8 mouse cellular contexts compared by ENCODE assay signal in genomic region chr10:81575695-81576094, GRCm38 (mm10). TPM values are rescaled to one million over a fixed set of nuclear protein-coding genes. Genes with fewer than 3 reads are reported as not detected.
DNase-seq lines count a peak whose midpoint lies in the region; ATAC-seq and TF ChIP-seq lines count a peak whose summit lies in the region.

No protein-coding gene starts in this region.

- TF ChIP-seq CTCF in layer of hippocampus, adult 2 months (conservative IDR thresholded peaks at IDR 0.05), result no peak

- H3K9me3 ChIP-seq in hindbrain, embryonic 12.5 days (replicated peaks), result no peaks in the 10 kb centered on the region
- H3K9me3 ChIP-seq in liver, embryonic 11.5 days (ENCODE audit: control insufficient read depth, low read length), result no peaks in the 10 kb centered on the region
- no peaks in the 10 kb centered on the region for H3K9me3 ChIP-seq in stomach, embryonic 14.5 days (ENCODE audit: control insufficient read depth, low read depth, low read length)

- no peaks in the 10 kb centered on the region for H3K36me3 ChIP-seq in hindbrain, embryonic 12.5 days
- H3K36me3 ChIP-seq in liver, embryonic 11.5 days (ENCODE audit: control insufficient read depth, insufficient read depth, low read length), result no peaks in the 10 kb centered on the region
- H3K36me3 ChIP-seq in stomach, embryonic 14.5 days (ENCODE audit: control insufficient read depth, insufficient read depth, low read length), result no peaks in the 10 kb centered on the region

- ATAC-seq in hindbrain, embryonic 12.5 days (ENCODE audit: low FRiP score), result no peak
- no peak for ATAC-seq in liver, embryonic 11.5 days (replicated peaks; ENCODE audit: low FRiP score)
- ATAC-seq in stomach, embryonic 14.5 days (ENCODE audit: insufficient number of reproducible peaks, insufficient read depth, low FRiP score, low read depth), result no peak

- H3K4me2 ChIP-seq in hindbrain, embryonic 12.5 days (replicated peaks), result peak overlapping the region; percentile 77
- peak overlapping the region; percentile 80 for H3K4me2 ChIP-seq in liver, embryonic 11.5 days
- H3K4me2 ChIP-seq in stomach, embryonic 14.5 days (replicated peaks; ENCODE audit: low read depth, low read length), result peak overlapping the region; percentile 89

- peaks cover 47% of the 10 kb centered on the region for H3K4me1 ChIP-seq in hindbrain, embryonic 12.5 days
- peaks cover 44% of the 10 kb centered on the region for H3K4me1 ChIP-seq in liver, embryonic 11.5 days (replicated peaks; ENCODE audit: control insufficient read depth, insufficient read depth, low read length)
- H3K4me1 ChIP-seq in stomach, embryonic 14.5 days (ENCODE audit: control insufficient read depth, insufficient read depth, low read length), result peaks cover 25% of the 10 kb centered on the region

- DNase-seq in layer of hippocampus, adult 2 months (ENCODE audit: low spot score in 2 of 2), result no peak
- no peak for DNase-seq in layer of hippocampus, adult 9-10 months (ENCODE audit: low spot score)
- peak; percentile 69 for DNase-seq in cerebellum, adult 8-10 months
- no peak for DNase-seq in liver, embryonic 11.5 days (ENCODE audit: low spot score)
- no peak for DNase-seq in layer of hippocampus, postnatal 25 days (ENCODE audit: extremely low spot score in 1 of 2, low spot score in 1 of 2)
- no peak for DNase-seq in urinary bladder, postnatal 36 days (ENCODE audit: low spot score in 2 of 2)

- H3K4me3 ChIP-seq in layer of hippocampus, adult 2 months, result peak overlapping the region; percentile 88
- peak overlapping the region; percentile 51 for H3K4me3 ChIP-seq in hindbrain, embryonic 12.5 days
- peak overlapping the region; percentile 46 for H3K4me3 ChIP-seq in liver, embryonic 11.5 days (ENCODE audit: low read depth, low read length)
- H3K4me3 ChIP-seq in stomach, embryonic 14.5 days (ENCODE audit: low read depth, low read length), result peak overlapping the region; percentile 60

- H3K27ac ChIP-seq in layer of hippocampus, adult 2 months, result peak overlapping the region; percentile 85; the same call in 1 of the 2 replicates
- H3K27ac ChIP-seq in hindbrain, embryonic 12.5 days, result peak overlapping the region; percentile 48; the same call in 1 of the 2 replicates
- no peak overlapping the region for H3K27ac ChIP-seq in liver, embryonic 11.5 days (ENCODE audit: low read depth, low read length)
- H3K27ac ChIP-seq in stomach, embryonic 14.5 days (ENCODE audit: low read length), result peak overlapping the region; percentile 27; the same call in 1 of the 2 replicates

- peaks cover 83% of the 10 kb centered on the region for H3K27me3 ChIP-seq in hindbrain, embryonic 12.5 days
- H3K27me3 ChIP-seq in liver, embryonic 11.5 days (replicated peaks; ENCODE audit: control insufficient read depth, insufficient read depth, low read length), result peaks cover 46% of the 10 kb centered on the region
- H3K27me3 ChIP-seq in stomach, embryonic 14.5 days (ENCODE audit: control insufficient read depth, insufficient read depth, low read length), result no peaks in the 10 kb centered on the region

- under 1% methylated on average over 6 of the region's 6 CpGs for WGBS in hindbrain, embryonic 12.5 days
- WGBS in liver, embryonic 11.5 days, result 2% methylated on average over 6 of the region's 6 CpGs
- 2% methylated on average over 6 of the region's 6 CpGs for whole genome bisulfite sequencing in stomach, embryonic 14.5 days

- H3K9ac ChIP-seq in hindbrain, embryonic 12.5 days, result peak overlapping the region; percentile 69
- H3K9ac ChIP-seq in liver, embryonic 11.5 days (ENCODE audit: low read depth, low read length), result peak overlapping the region; percentile 46; the same call in 1 of the 2 replicates
- H3K9ac ChIP-seq in stomach, embryonic 14.5 days (replicated peaks; ENCODE audit: low read depth, low read length), result peak overlapping the region; percentile 50; the same call in 1 of the 2 replicates

RNA-seq across cellular contexts. Expression of gene Tle2, which starts 1.3 kb away (rescaled TPM):
- total RNA-seq in layer of hippocampus, adult 2 months (2021), result 10 to 100 TPM; 34.0 to 46.8 TPM
- polyA plus RNA-seq in hindbrain, embryonic 12.5 days (2016; fragmentation: Nextera tagmentation; extraction: Ambion mirVana), result 30.6 and 32.1 TPM in 2 replicates
- 5.1 and 6.9 TPM in 2 replicates for polyA plus RNA-seq in liver, embryonic 11.5 days (2014; fragmentation: Nextera tagmentation; extraction: Ambion mirVana)
- polyA plus RNA-seq in stomach, embryonic 14.5 days (2014; fragmentation: Nextera tagmentation; extraction: Ambion mirVana), result 17.7 and 19.1 TPM in 2 replicates
- total RNA-seq in layer of hippocampus, postnatal 25 days (2021), result 10 to 100 TPM; 22.5 to 32.3 TPM

RNA-seq across cellular contexts. Expression of gene Aes, which starts 16.4 kb away (rescaled TPM):
- 100 to 1,000 TPM; 702 to 736 TPM for total RNA-seq in layer of hippocampus, adult 2 months (2021)
- polyA plus RNA-seq in hindbrain, embryonic 12.5 days (2016; fragmentation: Nextera tagmentation; extraction: Ambion mirVana), result 476 and 504 TPM in 2 replicates
- 213 and 229 TPM in 2 replicates for polyA plus RNA-seq in liver, embryonic 11.5 days (2014; fragmentation: Nextera tagmentation; extraction: Ambion mirVana)
- 363 and 388 TPM in 2 replicates for polyA plus RNA-seq in stomach, embryonic 14.5 days (2014; fragmentation: Nextera tagmentation; extraction: Ambion mirVana)
- 100 to 1,000 TPM; 692 to 732 TPM for total RNA-seq in layer of hippocampus, postnatal 25 days (2021)

RNA-seq across cellular contexts. Expression of gene Tle6, which starts 25.2 kb away (rescaled TPM):
- total RNA-seq in layer of hippocampus, adult 2 months (2021), result 1 to 10 TPM; 4.1 to 5.0 TPM
- polyA plus RNA-seq in hindbrain, embryonic 12.5 days (2016; fragmentation: Nextera tagmentation; extraction: Ambion mirVana), result 8.2 and 8.3 TPM in 2 replicates
- 13.2 and 16.7 TPM in 2 replicates for polyA plus RNA-seq in liver, embryonic 11.5 days (2014; fragmentation: Nextera tagmentation; extraction: Ambion mirVana)
- 14.3 and 18.2 TPM in 2 replicates for polyA plus RNA-seq in stomach, embryonic 14.5 days (2014; fragmentation: Nextera tagmentation; extraction: Ambion mirVana)
- total RNA-seq in layer of hippocampus, postnatal 25 days (2021), result 1 to 10 TPM; 1.7 to 4.1 TPM

RNA-seq across cellular contexts. Expression of gene BC025920, which starts 30.4 kb away (rescaled TPM):
- 1 to 10 TPM; 4.2 to 5.0 TPM for total RNA-seq in layer of hippocampus, adult 2 months (2021)
- polyA plus RNA-seq in hindbrain, embryonic 12.5 days (2016; fragmentation: Nextera tagmentation; extraction: Ambion mirVana), result 1.2 and 1.3 TPM in 2 replicates
- polyA plus RNA-seq in liver, embryonic 11.5 days (2014; fragmentation: Nextera tagmentation; extraction: Ambion mirVana), result 0.81 and 1.1 TPM in 2 replicates
- 0.57 and 0.69 TPM in 2 replicates for polyA plus RNA-seq in stomach, embryonic 14.5 days (2014; fragmentation: Nextera tagmentation; extraction: Ambion mirVana)
- 1 to 10 TPM; 4.2 to 4.4 TPM for total RNA-seq in layer of hippocampus, postnatal 25 days (2021)

RNA-seq across cellular contexts. Expression of gene Gna11, which starts 30.7 kb away (rescaled TPM):
- total RNA-seq in layer of hippocampus, adult 2 months (2021), result 100 to 1,000 TPM; 118 to 123 TPM
- polyA plus RNA-seq in hindbrain, embryonic 12.5 days (2016; fragmentation: Nextera tagmentation; extraction: Ambion mirVana), result 75.2 and 76.3 TPM in 2 replicates
- polyA plus RNA-seq in liver, embryonic 11.5 days (2014; fragmentation: Nextera tagmentation; extraction: Ambion mirVana), result 46.4 and 47.0 TPM in 2 replicates
- 86.2 and 89.3 TPM in 2 replicates for polyA plus RNA-seq in stomach, embryonic 14.5 days (2014; fragmentation: Nextera tagmentation; extraction: Ambion mirVana)
- 100 to 1,000 TPM; 110 to 121 TPM for total RNA-seq in layer of hippocampus, postnatal 25 days (2021)
